Mouse (Mus musculus) NIH3T3 (cell line): ENCODE data around the gene Igf2bp3.
"Not testable (repeated sequence)": the region's sequence is repeated elsewhere in the genome, so short reads cannot be mapped to it uniquely, and the experiment has no call there.

ENCODE experiments used
- DNase-seq: peaks from one replicate; pipeline ENCODE4 v3.0.0-alpha.2; 2012; ENCODE audit warnings: low read depth

The Igf2bp3 gene

DNA sequence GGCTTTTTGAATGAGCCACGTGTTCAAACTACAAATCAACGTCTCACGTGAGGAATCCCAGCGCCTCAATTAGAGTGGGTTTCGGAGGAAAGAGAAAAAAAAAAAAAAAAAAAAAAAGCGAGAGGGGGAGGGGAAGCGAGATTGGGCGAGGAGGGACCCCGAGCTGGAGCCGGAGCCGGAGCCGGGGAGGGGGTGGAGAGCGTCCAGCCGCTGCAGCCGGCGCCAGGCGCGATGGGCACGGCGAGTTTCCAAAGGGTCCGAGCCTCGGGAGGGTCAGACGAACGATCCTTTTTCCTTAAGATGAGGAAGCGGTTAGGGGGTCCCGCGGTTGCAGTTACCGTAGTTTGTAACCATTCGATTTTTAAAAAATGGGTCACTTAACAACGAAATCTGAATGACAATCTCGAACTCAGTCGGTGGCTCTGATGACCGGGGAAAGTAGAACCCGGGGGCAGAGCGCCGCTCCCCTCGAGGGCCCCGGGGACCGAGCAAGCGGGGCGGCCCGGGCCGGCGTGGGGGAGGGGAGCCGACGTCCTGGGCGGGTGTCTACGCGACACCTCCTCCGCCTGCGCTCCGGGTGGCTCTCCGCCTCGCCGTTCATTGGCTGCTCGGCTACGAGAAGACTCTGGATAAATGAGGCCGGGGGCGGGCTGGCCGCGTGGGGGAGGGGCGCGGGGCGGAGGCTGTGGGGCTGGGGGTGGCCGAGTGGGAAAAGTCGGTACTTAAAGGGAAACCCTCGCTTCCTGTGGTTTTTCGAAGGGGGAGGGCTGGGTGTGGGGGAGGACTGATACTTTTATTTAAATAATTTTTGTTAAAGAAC lies at the start of gene Igf2bp3:
Igf2bp3 (minus strand) TSS at position 30 of the 820 bp plus-strand sequence.
- DNase-seq, result peak; percentile 93

DNA sequence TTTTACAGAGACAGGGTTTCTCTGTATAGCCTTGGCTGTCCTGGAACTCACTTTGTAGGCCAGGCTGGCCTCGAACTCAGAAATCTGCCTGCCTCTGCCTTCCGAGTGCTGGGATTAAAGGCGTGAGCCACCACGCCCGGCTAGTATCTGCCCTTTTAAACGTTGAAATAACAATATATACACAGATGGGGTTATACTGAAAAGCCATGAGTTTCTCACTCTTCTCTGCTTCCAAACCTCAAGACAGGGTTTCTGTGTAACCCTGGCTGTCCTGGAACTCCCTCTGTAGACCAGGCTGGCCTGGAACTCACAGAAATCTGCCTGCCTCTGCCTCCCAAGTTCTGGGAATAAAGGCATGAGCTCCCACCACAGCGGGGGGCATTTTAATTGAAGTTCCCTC lies 49.7 kb upstream of the Igf2bp3 start:
- DNase-seq, result not testable (repeated sequence)

DNA sequence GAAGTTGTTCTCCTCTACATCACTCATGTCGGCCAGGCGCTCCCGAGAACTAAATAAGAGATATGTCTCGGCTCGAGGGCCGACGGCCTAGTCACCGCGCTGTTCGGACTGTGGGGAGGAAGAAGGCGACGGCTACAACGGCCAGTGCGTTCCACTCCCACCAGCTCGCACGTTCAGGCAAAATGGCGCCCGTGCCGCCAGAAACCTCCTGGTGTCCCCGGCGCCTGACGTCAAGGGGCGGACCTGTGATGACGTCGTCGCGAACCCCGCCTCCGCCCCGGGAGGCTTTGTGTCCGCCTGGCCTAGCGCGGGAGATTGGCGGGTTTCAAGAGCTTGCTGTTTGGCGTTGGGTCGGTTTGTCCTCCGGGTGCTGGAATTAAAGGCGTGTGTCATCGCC lies 49.1 kb upstream of the Igf2bp3 start, which contains the start of gene Tra2a:
Tra2a (minus strand) TSS at position 187 of the 397 bp plus-strand sequence.
- DNase-seq, result peak; percentile 100

DNA sequence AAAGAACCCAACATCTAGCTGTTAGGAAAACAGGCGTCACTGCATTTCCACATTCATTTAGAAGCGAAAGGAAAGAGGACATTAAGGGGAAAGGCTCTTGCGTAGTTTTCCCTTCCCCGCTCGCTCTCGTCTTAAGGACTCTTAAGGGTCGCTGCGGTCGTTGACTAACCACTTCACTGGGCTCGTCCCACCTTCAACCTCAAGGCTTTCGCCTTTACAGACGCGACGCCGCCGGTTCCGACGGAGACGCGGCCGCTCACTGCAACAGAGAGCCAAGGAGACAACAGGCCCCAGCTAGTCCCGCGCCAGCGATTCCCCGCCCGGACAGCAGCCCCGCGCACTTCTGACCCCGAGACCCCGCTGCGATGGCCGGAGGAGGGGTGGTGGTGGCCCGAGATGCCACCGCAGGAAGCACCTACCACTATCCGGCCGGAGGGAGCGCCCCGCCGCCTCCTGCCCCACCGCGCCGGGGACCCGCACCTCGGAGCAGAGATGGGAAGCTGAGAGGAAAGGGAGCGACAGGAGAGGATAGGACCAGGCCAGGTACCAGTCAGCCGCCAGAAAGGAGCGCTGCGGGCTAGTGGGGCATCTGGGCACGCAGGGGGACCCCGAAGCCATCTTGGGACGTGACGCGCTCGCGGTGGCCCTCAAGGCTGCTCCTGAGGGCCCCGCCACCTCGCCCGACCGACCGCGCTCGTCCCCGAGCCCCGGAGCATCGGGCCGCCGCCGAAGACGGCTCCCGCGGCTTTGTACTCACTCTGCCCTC lies 48.5 kb upstream of the Igf2bp3 start:
- DNase-seq, result peak; percentile 65

DNA sequence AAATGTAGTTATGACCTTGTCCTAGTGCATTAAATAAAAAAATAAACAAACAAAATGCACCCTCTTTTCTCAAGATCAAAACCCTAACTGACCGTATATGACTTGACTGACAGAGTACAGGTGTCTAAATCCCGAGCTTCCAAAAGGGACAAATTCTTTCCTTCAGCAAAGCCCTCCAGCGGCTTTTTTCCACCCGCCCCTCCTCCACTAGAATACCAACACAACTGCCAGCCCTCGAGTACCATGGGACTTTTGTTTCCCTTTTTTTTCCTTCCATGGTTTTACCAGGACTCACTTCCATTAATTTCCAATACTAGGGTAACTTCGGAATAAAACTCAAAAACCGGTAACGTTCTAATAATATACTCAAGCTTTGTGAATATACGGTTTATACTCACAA lies 47.7 kb upstream of the Igf2bp3 start:
- DNase-seq, result peak; percentile 42

DNA sequence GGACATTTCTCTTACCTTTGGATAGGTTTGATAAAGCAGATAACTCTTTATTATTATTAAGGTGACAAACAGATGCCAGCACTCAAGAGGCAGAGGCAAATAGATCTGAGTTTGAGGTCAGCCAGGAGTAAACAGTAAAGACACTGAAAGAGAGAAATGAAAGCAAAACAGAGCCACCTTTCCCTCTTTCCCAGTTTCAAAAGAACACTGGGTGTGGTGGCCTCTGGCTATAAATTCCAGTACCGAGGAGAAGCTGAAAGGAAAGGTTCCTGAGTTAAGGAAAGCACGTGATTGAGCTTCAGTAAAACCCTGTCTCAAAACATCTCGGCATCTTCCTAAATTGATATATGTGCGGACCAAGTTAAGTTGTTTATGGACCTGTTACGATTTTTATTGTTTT lies 45.0 kb upstream of the Igf2bp3 start:
- DNase-seq, result no peak

DNA sequence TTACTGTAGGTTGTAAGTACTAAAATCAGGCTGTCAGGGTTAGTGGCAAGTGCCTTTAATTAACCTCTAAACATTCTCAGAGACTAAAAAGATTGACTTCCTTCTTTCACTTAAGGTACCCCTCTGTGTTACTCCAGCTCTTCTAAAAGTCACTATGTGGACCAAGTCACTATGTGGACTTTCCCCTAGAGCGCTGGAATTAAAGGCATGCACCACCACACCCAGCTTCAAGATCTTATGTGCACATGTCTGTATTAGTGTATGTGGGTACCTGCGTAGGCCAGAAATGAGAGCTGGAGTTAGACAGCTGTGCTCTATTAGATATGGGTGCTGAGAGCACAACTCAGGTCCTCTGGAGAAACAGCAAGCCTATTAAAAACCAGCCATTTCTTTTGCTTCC lies 43.1 kb upstream of the Igf2bp3 start:
- DNase-seq, result no peak

DNA sequence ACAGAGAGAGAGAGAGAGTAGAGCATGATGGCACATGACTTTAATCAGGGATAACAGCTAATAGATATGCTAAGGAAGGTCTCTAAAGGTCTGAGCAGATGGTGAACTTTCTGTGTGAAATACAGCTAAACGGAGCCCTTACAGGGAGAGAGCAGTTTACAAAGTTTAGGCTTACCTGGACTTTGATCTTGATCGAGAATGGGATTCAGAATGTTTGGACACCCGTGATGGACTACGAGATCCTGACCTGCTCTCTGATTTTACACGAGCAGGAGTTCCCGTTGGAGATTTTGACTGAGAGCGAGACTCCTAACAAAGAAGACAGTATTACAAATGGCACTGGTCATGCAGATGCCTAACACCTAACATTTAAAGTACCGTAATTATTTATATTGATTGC lies 37.5 kb upstream of the Igf2bp3 start:
- no peak for DNase-seq

DNA sequence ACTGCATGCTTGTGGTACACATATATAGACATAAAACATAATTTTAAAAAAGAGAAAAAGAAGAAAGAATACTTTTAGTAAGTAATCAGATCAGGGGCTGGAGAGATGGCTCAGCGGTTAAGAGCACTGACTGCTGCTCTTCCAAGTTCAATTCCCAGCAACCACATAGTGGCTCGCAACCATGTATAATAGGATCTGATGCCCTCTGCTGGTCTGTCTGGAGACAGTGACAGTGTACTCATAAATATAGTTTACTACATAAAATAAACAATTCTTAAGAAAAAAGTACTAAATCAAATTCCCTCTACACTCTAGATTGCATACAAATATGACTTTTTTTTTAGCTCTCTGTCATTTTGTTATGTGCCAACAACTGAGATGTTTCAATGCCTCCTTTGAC lies 36.4 kb upstream of the Igf2bp3 start:
- DNase-seq, result no peak

DNA sequence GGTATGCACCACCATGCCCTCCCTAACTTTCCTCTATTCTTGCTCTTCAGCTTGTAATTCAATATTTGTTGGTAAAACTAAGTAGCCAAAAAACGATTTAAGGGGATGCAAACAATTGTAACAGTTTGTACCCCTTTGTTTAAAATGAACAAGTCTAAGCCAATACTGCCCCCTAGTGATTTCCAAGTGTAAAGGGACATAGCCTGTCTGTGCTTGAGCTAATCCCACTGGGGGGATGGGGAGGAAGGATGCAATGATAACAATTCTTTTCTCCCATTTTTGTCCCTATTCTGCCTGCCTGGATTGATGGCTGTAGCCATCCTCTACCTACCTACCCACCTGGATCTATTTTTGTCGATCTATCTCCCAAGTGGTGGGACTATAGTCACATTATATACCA lies 32.5 kb upstream of the Igf2bp3 start:
- peak; percentile 80 for DNase-seq

DNA sequence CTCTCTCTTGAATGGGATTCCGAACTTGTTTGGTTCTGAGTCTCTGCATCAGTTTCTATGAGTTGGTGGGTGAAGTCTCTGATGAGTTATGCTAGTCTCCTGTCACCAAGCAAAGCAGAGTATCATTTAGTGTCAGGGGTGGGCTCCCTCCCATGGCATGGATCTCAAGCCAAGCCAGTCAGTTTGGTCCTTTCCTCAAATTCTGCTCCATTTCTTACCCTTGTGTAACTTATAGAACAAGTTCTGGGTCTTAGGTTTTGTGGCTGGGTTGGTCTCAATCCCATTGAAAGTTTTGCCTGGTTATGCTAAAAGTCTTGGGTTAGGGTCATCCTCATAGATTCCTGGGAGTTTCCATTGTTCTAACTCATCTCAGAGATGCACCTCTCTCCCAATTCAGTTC lies 27.6 kb upstream of the Igf2bp3 start:
- DNase-seq, result no peak

DNA sequence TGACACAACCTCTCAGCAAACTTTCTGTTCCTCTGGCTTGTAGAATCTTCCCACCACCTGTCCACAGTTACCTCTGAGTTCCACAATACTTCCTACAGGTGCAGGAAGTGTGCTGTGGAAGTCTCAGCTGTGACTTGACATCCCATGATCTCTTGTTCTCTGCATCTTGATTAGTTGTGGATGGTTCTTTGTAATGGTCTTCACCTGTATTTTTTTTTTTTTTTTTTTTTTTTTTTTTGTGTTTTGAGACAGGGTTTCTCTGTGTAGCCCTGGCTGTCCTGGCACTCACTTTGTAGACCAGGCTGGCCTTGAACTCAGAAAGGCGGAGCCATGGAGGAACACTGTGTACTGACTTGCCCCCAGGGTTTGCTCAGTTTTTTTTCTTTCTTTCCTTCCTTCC lies 26.8 kb upstream of the Igf2bp3 start:
- no peak for DNase-seq

DNA sequence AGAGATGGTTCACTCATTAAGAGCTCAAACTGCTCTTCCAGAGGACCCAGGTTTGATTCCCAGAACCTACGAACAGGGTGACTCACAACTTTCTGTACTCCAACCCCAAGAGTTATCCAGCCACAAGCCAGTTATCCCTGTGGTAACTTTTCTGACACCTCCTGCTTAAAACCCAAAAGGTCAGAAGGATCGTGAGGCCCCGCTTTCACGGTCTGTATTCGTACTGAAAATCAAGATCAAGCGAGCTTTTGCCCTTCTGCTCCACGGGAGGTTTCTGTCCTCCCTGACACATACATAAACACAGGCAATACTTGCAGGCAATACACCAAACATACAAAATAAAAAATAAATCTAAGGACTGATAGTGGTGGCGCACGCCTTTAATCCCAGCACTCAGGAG lies 21.6 kb upstream of the Igf2bp3 start:
- DNase-seq, result peak; percentile 92

DNA sequence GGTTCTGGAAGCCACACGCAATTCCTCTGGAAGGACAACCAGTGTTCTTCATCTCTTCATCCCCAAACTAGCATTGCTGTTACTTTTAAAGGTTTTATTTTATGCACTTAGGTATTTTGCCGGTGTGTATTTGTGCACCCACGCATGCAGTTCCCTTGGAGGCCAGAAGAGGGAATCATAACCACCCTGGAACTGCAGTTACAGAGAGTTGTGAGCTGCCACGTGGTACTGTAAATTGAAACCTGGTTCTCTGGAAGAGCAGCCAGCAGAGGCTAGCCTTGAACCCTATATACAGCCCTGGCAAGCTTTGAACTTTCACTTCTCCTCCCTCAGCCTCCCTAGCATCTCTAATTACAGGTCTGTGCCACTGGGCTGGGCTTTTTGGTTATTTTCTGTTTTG lies 18.6 kb upstream of the Igf2bp3 start:
- DNase-seq, result peak; percentile 30

DNA sequence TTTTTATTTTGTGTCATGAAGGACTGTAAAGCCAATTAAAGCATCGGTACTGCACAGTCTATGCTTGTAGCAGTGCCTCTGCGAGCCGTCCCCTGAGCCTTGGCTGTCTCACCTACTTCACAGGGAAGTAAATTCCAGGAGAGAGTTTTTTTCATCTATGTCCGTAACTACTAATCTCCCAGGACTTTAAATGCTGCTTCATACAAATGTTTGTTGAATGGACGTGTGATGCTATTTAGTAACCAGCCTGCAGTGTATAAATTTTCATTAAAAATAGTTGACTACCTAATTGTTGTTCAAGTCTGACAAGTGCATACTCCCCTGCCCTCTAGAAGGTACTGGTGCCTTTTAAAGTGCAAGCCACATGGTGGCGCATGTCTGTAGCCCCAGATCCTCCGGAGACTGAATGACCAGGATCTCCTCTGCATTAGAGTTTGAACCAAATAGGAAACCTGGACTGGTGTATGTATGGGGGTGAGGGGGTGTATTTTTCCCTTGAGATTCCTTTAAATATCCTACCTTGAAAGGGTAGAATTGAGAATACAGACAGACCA lies 13.4 kb upstream of the Igf2bp3 start:
- peak; percentile 70 for DNase-seq

DNA sequence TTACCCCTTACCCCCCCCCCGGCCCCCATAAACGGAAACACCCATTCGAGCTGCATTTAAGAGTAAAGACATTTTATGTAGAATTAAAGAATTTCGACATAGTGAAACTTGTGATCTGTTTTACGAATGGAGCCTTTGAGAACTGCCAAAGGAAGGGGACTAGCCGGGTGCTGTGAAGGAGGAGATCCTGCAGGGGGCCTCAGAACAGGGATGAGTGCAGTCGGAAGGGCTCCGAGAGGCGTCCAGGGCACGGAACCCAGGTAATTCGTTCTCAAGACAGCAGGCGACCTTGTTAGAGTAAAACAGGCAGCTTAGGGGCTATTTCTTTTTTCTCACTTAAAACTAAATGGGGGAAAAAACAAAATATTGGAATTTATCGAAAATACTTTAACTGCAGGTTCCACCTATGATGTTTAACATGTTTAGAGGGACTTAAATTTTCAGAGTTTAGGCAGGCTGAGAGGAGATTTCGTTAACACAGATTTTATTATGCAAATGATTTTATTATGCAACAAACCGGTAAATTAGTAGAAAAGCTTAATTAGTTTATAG lies 12.5 kb upstream of the Igf2bp3 start:
- DNase-seq, result peak; percentile 76

DNA sequence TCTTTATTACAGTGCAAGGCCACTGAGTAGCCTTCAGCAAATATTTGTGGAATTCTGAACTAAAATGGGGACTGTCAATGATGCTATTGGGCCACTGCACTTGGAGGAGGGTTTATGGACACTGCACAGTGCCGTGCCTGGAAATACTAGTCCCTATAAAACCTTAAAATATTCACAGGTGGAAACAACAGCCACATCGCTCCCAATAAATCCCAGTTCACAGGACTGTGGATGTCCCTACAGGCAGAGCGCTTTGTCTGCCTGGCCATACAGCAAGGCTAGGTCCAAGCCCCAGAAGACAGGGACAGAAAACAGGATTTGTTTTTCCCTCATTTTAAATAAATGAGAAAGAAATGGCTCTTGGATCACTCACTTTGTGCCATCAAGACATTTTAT lies 11.0 kb upstream of the Igf2bp3 start:
- DNase-seq, result no peak

DNA sequence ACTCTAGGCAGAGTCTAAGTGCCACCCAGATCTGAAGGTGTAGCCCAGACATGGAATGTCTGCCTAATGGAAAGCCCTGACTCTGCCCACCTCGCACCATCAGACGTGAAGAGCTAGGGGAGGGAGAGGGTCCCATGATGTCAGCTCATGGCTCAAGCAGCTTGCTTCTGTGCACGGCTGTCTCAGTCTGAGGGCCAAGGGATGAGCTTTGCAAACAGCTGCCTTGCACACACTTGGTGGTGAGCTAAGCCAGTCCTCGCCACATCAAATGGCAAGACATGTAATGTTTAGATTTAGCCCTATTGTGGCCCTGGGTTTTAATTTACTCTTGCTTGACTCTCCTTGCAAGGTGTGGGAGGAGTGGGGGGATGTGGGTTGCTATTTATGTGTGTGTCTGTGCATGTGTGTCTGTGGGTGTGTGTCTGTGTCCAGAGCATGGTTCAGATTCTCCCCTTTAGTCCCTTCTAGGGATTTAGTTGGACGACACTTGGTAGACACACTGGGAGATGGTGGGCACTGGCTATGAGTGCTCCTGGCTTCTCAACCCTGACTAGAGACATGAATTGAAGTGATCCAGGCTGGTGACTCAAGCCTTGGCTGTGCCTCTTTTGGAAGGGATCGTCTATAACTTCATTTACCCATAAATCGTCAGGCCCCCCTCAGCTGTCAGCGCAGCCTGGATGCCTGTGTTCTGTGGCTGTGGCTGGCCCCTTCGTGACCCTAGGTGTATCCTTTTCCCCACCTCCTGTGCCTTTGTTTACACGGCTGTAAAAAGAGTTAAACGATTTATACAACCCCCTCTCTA lies 10.4 kb upstream of the Igf2bp3 start:
- no peak for DNase-seq

DNA sequence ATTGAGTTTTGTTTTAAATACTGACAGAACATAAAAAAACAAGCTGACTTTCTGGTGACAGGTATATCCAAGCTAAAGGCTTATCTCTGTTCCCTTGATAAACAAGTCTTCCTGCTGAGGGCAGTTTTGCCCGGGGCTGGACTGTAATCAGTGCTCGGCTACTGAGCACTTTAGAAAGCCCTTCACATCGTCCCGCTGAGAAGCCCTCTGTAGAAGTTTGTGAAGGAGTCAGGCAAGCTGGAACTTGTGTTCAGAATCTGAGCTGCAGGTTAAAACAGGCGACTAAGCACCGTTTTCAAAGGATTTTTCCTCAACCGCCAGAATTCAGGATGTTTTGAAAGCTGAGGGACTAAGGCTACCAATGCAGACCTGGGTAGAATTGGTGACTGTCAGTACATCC lies 7.1 kb upstream of the Igf2bp3 start:
- DNase-seq, result no peak

DNA sequence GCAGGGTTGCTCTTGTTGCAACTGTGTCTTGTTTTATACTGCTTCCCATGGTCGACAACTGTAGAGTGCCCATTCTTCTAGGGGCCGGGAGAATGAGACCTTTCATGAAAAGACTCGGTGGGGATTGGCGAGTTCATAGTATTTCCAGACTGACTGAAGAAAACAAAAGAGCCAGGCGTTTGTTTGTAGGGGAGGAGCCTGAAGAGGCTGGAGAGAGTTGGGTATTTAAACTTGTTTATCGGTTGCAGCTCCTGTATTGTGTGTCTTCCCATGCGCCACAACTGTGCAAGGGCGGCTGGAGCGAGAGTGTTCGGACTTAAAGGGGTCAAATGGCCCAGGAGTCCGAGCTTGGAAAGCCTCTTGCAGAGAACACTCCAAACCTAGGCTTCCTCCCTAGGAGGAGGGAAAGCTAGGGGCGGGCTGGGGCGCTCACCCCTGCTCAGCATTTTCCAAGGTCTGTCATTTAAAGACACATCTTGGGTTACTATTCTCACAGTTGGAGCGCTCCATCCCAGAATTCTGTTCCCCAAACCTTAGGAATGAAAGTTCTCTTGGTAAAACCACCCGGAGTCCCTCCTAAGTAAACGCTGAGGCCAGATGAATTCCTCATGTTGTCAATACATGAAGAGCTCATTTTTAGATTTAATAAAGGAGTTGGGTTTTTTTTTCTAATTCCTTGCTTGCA lies 5.3 kb upstream of the Igf2bp3 start:
- DNase-seq, result no peak

DNA sequence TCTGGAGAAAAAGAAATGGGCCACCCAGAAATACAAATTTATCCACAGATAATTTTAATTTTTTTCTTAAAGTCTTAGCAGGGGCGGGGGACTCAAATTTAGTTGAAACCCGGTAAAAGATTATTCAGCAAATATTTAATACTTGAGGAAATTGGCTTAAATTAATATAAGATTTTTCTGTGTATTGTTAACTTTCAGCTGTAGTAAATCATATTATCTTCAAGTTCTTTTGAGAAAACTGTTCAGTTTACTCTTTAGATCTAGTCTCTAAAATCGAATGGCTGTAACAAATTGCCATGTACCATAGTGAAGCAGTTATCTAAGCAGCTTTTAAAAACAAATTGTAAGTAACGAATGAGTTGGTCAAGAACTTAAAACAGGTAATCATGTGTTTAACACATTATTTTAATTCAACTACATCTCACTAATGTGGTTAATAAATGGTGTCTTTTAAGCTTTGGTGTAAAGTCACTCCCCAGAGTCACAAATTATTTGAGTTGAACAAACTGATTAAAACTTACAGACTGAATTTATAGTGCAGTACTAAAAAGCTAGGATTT lies 4.3 kb upstream of the Igf2bp3 start:
- no peak for DNase-seq
